Mouse (Mus musculus): ENCODE measurements around the gene Zp1. TPM values are rescaled to one million over a fixed set of nuclear protein-coding genes. Genes with fewer than 3 reads are reported as not detected.

Gene Zp1
- total and polyA plus RNA-seq, 2 experiments from 2014 or later = 0.82 to 1.4 TPM

- Histone ChIP-seq H3K4me3 (ENCODE audit: low read depth, low read length) (peak within 1 kb of the TSS; percentile 66), H3K36me3 (ENCODE audit: insufficient read depth, low read length) (no peaks in the 10 kb centered on the region), H3K27me3 (ENCODE audit: insufficient read depth, low read length) (no peaks in the 10 kb centered on the region), H3K4me2 (ENCODE audit: low read depth, low read length, poor library complexity, severe bottlenecking) (peak within 1 kb of the TSS; percentile 81), H3K9me3 (ENCODE audit: low read length) (no peaks in the 10 kb centered on the region), H3K9ac (replicated peaks; ENCODE audit: low read length, poor library complexity, severe bottlenecking) (peak within 1 kb of the TSS; percentile 76), H3K4me1 (ENCODE audit: insufficient read depth, low read length) (peaks cover 8% of the 10 kb centered on the region), H3K27ac (ENCODE audit: low read depth, low read length) (peak within 1 kb of the TSS; percentile 99)
- TF ChIP-seq CTCF (IDR thresholded peaks at IDR 0.05) = peak; percentile 61
- WGBS = under 1% methylated on average over 49 of the region's 49 CpGs
- peak; percentile 93 for ATAC-seq (ENCODE audit: low FRiP score)
- DNase-seq (ENCODE audit: low spot score) = peak; percentile 99
Observed at GRCm38 (mm10) chr19:10881426-10882154, 38.8 kb downstream of the Zp1 start, which contains the start of gene Tmem109. Gene Tmem109, minus strand, starts transcription at chr19:10882001.

GRCm38 (mm10) chr19:10880975-10881425, 39.4 kb downstream of the Zp1 start:
- ATAC-seq (ENCODE audit: low FRiP score) (no peak; the same call in none of the 2 replicates), DNase-seq (ENCODE audit: low spot score) (peak; percentile 20)
- 1% methylated on average over 13 of the region's 14 CpGs for WGBS
- no peak for TF ChIP-seq CTCF (IDR thresholded peaks at IDR 0.05)
- Histone ChIP-seq H3K27ac (ENCODE audit: low read depth, low read length) (peak overlapping the region; percentile 99), H3K9ac (replicated peaks; ENCODE audit: low read length, poor library complexity, severe bottlenecking) (peak overlapping the region; percentile 76), H3K36me3 (ENCODE audit: insufficient read depth, low read length) (no peaks in the 10 kb centered on the region), H3K4me1 (ENCODE audit: insufficient read depth, low read length) (peaks cover 8% of the 10 kb centered on the region), H3K27me3 (ENCODE audit: insufficient read depth, low read length) (no peaks in the 10 kb centered on the region), H3K4me2 (ENCODE audit: low read depth, low read length, poor library complexity, severe bottlenecking) (peak overlapping the region; percentile 81), H3K9me3 (ENCODE audit: low read length) (no peaks in the 10 kb centered on the region), H3K4me3 (ENCODE audit: low read depth, low read length) (peak overlapping the region; percentile 66)

DNA sequence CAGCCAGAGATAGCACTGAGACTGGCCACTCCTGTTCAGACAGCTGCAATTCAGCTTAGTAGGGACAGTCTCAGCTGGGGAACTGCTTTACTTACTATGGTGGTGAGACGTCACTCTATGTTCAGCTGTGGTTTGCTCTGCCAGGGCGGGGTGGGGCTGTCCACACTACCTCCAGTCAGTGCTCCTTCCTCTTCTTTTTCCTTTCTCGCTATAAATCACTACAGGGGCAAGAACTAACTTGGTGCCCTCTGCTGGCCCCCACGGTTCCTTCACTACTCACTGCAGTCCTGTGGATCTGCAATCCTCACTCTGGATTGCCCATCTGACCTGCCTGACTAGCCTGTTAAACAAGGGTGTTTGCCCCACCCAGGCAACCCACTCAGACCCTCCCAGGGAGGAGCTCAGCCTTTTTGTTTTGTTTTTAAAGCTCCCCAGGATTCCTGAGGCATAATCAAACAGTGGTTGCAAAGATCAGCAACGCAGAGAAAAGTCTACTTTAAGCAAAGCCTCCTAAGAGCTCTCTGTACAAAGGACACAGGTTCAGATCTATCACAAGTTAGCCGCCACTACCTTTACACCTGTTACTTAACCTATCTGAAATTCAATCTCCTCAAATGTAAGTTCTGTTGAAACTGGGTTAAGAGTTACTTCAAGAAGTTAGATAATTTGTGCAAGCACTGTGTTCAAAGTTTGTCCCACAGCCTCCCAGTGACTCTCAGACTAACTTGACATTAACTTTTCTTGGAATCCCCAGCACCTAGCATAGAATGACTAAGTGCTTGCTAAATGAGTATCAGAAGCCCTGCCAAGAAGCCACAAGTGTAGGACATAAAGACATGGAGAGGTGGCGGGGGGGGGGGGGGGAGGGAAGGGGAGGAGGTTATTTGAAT, 40.1 kb downstream of the Zp1 start:
- peak; percentile 51 for TF ChIP-seq CTCF (IDR thresholded peaks at IDR 0.05)
- 41% methylated on average over 6 of the region's 7 CpGs for WGBS
- Histone ChIP-seq H3K27me3 (ENCODE audit: insufficient read depth, low read length) (no peaks in the 10 kb centered on the region), H3K9me3 (ENCODE audit: low read length) (no peaks in the 10 kb centered on the region), H3K4me2 (ENCODE audit: low read depth, low read length, poor library complexity, severe bottlenecking) (peak overlapping the region; percentile 81), H3K9ac (replicated peaks; ENCODE audit: low read length, poor library complexity, severe bottlenecking) (peak overlapping the region; percentile 76), H3K36me3 (ENCODE audit: insufficient read depth, low read length) (no peaks in the 10 kb centered on the region), H3K4me3 (ENCODE audit: low read depth, low read length) (peak overlapping the region; percentile 66), H3K4me1 (ENCODE audit: insufficient read depth, low read length) (peaks cover 8% of the 10 kb centered on the region), H3K27ac (ENCODE audit: low read depth, low read length) (peak overlapping the region; percentile 32)
- peak; percentile 32 for DNase-seq (ENCODE audit: low spot score)
- no peak for ATAC-seq (ENCODE audit: low FRiP score)

GRCm38 (mm10) chr19:10878201-10878837, 42.1 kb downstream of the Zp1 start:
- TF ChIP-seq CTCF (IDR thresholded peaks at IDR 0.05) = no peak

DNA sequence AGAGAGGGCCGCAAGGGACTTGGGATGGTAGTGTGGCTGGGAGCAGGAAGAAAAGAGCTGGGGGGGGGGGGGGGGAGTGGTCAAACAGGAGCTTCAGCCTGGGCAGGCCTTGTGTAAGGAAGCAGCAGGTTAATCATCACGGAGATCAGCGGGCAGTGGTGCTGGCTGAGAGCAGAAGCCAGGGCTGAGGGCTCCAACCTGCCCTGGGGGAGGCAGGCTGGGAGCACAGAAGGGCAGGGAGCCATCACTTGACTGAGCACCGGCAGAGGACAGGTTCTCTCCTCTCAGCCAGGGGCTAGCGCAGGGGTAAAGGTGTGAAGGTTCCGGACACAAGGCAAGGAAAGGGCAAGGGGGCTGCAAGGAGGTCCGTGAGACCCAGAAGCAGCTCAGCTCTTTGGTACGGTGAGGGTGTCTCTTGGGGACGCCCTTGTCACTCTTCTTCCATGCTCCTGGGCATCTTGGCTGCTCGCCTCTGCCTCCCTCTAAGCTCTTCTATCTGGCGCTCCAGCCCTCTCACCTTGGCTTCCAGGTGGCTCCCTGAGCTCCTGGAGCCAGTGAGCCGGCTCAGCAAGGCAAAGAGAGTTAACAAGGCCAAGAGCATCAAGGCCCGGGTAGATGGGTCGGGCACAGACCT, 49.0 kb downstream of the Zp1 start:
- Histone ChIP-seq H3K4me3 (ENCODE audit: low read depth, low read length) (no peak overlapping the region), H3K27ac (ENCODE audit: low read depth, low read length) (no peak overlapping the region), H3K4me1 (ENCODE audit: insufficient read depth, low read length) (peaks cover 9% of the 10 kb centered on the region; the same call in 1 of the 2 replicates), H3K4me2 (ENCODE audit: low read depth, low read length, poor library complexity, severe bottlenecking) (no peak overlapping the region), H3K27me3 (ENCODE audit: insufficient read depth, low read length) (no peaks in the 10 kb centered on the region), H3K36me3 (ENCODE audit: insufficient read depth, low read length) (peaks cover 31% of the 10 kb centered on the region), H3K9ac (replicated peaks; ENCODE audit: low read length, poor library complexity, severe bottlenecking) (no peak overlapping the region), H3K9me3 (ENCODE audit: low read length) (no peaks in the 10 kb centered on the region)
- TF ChIP-seq CTCF (IDR thresholded peaks at IDR 0.05) = no peak
- DNase-seq (ENCODE audit: low spot score) (no peak), ATAC-seq (ENCODE audit: low FRiP score) (no peak)
- 84% methylated on average over 14 of the region's 14 CpGs for WGBS

More at GRCm38 (mm10) chr19:10878201-10878837, 42.1 kb downstream of the Zp1 start:
- no peak for ATAC-seq (ENCODE audit: low FRiP score)
- no peak for DNase-seq (ENCODE audit: low spot score)
- no peaks in the 10 kb centered on the region for H3K9me3 ChIP-seq (ENCODE audit: low read length)
- H3K4me3 ChIP-seq (ENCODE audit: low read depth, low read length) = no peak overlapping the region
- H3K36me3 ChIP-seq (ENCODE audit: insufficient read depth, low read length) = peaks cover 7% of the 10 kb centered on the region; the same call in 1 of the 2 replicates
- no peak overlapping the region for H3K9ac ChIP-seq (replicated peaks; ENCODE audit: low read length, poor library complexity, severe bottlenecking)
- peaks cover 8% of the 10 kb centered on the region for H3K4me1 ChIP-seq (ENCODE audit: insufficient read depth, low read length)
- H3K27me3 ChIP-seq (ENCODE audit: insufficient read depth, low read length) = no peaks in the 10 kb centered on the region
- H3K4me2 ChIP-seq (ENCODE audit: low read depth, low read length, poor library complexity, severe bottlenecking) = no peak overlapping the region
- H3K27ac ChIP-seq (ENCODE audit: low read depth, low read length) = no peak overlapping the region
- WGBS = 91% methylated on average over 7 of the region's 7 CpGs

Data from midbrain, postnatal 0 days (tissue).